Mouse (Mus musculus): ENCODE measurements around the gene Lrrc75a.

Lrrc75a gene

DNA sequence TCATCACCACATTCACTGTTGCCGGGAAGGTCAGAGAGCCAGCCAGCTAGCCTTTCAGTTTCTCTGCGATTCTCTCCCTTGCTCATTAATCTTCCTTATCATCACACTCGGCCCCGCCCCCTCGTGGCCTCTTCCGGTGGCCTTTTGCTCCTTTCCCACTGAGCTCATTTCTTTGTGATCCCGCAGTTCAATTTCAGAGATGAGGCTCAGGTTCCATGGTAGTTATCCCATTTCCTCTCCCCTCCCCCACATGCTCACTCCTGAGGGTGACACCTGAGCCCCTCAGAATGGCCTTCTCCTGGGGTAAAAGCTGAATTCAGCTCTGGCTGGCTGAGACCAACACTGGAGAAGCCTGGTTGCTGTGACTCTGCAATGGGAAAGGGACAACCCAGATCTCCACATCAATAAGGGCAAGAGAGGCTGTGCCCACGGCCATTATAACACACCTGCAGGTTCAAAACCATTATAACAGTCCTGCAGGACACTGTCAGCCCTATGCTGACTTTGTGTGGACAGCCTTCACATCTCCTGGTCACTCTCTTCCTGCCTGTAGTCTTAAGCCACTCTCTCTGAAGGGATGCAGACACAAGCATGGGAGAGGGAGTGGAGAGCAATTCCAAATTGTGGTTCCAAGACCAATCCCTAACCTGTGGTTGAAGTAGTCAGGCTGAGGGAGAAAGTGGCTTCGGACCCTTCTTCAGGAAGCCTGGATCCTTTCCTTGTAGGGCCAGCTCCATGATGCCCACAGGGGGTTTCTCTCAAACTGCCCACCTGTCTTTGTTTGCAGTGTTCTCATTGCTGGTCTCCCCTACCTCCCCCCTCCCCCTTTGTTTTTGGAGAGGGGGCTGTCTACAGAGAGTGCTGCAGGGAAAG, 18.7 kb downstream of the Lrrc75a start:
- in situ Hi-C loops (cut with MboI; ENCODE audit: low pct_unique_long_range_greater_than_20kb in 1 of 2, low sequenced_read_pairs in 2 of 2, unreplicated experiment in 1 of 2) = no loop called here

DNA sequence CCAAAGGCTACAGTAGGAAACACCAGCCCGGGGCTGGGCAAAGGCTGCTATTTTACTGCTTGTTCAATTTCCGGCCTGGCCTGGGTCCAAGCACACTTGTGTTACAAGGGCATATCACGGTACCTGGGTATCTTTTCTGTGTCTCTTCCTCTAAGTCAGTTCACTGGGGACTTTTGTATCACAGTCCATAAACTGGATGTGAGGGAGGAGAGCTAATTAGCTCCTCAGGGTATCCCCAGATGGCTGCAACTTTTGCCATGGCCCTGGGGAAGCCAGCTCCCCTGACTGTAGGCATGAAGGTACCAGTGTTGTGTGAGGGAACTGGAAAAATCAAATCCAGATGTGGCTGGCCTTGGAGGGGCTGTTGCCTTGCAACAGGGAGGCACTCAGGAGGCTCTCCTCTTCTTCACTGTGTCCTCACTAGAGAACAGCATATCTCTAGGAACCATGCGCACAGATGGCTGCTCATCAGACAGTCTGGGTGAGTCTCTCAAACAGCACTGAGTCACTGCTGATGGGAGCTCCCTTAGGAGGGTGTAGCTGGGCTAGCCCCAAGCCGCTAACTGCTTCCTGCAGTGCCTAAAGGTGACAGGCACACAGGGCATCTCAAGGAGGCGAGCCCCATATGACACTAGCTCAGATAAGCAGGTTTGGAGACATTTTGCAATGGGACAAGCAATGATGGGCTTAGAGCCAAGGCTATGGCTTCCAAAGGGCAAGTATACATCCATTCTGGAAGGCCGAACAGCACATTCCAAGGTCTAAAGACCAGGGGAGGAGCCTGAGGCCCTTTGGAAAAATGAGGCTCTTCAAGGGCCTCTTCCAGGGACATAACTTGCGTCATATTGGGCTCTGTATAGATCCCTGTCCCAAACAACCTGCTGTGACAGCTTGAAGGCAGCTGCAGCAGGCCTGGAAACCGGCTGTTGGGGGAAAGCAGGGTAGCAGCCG, 23.7 kb downstream of the Lrrc75a start:
- in situ Hi-C loops (cut with MboI; ENCODE audit: low pct_unique_long_range_greater_than_20kb in 1 of 2, low sequenced_read_pairs in 2 of 2, unreplicated experiment in 1 of 2) = no loop called here

DNA sequence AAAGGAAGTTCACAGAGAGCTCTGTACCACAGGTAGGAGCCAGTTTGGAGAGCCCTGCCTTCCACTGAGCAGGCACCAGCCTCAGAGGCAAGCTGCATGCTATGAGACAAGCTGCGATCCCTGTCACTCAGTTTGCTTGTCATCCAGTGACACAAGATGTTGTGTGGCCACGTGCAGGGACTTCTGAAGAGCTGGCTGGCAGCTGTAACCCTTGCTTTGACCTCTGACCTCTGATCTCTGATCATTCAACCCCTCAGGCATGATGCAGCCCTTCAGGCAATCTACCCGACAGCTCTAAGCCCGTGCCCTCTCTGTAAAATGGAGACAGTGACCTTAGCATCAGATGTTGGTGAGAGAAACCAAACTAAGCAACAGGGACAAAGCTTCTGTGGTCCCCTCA, 25.5 kb downstream of the Lrrc75a start:
- in situ Hi-C loops (cut with MboI; ENCODE audit: low pct_unique_long_range_greater_than_20kb in 1 of 2, low sequenced_read_pairs in 2 of 2, unreplicated experiment in 1 of 2) = no loop called here

DNA sequence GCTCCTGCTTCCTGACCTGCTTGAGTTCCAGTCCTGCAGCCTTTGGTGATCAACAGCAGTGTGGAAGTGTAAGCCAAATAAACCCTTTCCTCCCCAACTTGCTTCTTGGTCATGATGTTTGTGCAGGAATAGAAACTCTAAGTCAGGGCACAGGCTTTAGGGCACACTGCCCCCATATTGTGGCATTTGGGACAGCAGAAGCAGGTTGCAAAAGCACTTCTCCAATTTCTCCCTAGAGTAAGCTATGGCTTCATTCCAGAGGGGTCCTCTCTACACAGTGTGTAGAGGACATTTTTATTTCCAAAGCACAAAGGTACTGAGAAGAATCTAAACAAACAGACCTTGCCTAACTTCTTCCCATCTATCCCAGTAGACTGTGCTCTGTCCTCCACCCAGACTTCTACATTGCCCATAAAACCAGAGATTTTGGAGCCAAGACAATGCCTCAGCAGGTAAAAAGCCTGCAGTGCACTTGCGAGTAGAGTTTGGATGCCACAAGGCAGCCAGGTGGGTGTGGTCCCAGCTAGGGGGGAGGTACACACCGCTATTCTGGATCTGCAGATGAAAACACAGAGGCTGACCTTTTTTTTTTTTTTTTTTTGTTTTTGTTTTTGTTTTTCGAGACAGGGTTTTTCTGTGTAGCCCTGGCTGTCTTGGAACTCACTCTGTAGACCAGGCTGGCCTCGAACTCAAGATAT, 26.6 kb downstream of the Lrrc75a start:
- in situ Hi-C loops (cut with MboI; ENCODE audit: low pct_unique_long_range_greater_than_20kb in 1 of 2, low sequenced_read_pairs in 2 of 2, unreplicated experiment in 1 of 2) = no loop called here

DNA sequence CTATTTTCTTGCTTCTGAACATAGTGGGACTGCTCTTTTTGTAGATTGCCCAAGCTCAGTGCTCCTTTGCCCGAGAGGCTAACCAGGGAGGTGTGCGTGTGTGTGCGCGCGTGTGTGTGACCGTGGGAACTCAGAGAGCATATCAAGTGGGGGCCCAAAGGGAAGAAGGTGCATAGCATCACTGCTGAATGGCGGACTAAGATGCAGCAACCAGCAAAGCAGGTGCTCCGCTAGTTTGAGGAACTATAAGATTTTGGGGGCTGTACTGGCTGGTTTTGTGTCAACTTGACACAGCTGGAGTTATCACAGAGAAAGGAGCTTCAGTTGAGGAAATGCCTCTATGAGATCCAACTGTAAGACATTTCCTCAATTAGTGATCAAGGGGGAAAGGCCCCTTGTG, 27.2 kb downstream of the Lrrc75a start:
- in situ Hi-C loops (cut with MboI; ENCODE audit: low pct_unique_long_range_greater_than_20kb in 1 of 2, low sequenced_read_pairs in 2 of 2, unreplicated experiment in 1 of 2) = no loop called here

DNA sequence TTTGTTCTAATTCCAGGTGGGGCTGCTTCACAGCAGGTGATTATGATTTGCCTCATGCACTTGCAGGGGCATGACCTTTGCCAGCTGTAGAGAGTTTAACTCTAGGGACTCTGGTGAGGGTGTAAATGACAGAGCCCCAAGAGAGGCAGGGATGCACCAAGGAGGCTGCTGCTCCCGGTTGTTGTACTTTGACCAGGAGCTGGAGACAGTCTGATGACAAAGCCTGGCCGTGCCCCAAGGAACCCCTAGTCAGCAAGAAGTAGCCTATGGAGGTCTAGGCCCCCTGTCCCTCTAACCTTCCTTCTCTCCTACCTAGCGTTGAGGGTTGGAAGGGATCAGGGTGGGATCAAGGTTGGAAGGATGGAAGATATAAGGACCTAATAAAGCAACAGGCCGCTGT, 32.9 kb downstream of the Lrrc75a start:
- in situ Hi-C loops (cut with MboI; ENCODE audit: low pct_unique_long_range_greater_than_20kb in 1 of 2, low sequenced_read_pairs in 2 of 2, unreplicated experiment in 1 of 2) = no loop called here

DNA sequence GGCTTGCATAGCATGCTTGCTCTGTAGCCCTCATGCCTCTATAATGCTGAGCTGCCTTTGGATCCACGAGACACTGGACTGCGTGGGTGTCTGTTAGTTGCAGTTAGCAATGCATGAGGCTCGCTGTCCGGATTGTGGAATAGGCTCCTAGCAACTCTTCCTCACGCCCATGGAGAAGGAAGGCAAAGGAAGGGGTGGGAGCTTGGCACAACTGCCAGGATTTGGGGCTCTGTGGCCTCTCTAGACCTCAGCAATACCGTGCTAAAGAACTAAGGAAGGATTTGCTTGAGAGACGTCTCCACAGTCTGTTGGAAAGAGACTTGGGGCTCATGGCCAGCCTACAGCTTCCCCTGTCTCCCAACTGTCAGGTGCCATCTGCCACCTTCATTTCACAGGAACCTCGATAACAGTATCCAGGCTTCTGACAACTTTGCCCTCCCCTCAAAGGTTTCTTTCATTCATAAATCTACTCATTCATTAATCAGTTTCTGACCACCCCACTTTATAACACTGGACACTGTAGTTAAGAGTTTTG, 33.4 kb downstream of the Lrrc75a start:
- in situ Hi-C loops (cut with MboI; ENCODE audit: low pct_unique_long_range_greater_than_20kb in 1 of 2, low sequenced_read_pairs in 2 of 2, unreplicated experiment in 1 of 2) = loop anchor here (5.0 kb wide), 2 partner anchors 32 to 62 kb away; partner anchors contain the start of genes Lrrc75a (in 2 of the 2) and Mmgt2 (in 2 of the 2)

DNA sequence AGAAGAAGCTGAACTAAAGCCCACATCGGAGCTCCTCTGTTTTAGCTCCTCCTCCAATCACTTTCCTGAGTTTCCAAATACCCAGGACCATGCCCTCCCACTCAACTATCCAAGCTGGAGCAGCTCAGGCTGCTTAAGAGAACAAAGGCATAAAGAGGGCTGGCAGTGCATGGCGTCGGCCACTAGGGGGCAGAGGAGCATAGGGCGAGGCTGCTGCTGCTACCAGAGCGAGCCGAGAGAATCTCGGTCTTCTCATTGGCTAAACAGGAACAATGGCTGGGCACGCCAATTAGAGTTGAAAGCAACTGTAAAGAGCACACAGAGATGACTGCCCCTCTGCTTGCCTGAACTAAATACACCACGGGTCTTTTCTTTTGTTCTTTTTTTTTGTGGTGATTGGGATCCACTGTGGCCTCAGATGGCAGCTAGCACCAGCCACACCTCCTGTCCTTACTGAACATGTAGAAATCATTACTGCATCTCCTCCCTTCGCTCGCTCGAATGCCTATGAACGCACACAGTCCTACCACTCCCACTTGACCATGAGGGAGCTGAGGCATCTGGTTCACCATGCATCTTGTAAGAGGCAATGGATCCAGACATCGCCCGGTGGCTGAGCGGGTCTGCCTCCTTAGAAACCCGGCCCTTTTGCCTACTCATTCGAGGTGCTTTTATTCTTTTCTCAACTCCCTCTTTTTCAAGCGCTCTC, 34.5 kb downstream of the Lrrc75a start:
- in situ Hi-C loops (cut with MboI; ENCODE audit: low pct_unique_long_range_greater_than_20kb in 1 of 2, low sequenced_read_pairs in 2 of 2, unreplicated experiment in 1 of 2) = loop anchor here (5.0 kb wide), 2 partner anchors 33 to 63 kb away; partner anchors contain the start of genes Lrrc75a (in 2 of the 2) and Mmgt2 (in 2 of the 2)

DNA sequence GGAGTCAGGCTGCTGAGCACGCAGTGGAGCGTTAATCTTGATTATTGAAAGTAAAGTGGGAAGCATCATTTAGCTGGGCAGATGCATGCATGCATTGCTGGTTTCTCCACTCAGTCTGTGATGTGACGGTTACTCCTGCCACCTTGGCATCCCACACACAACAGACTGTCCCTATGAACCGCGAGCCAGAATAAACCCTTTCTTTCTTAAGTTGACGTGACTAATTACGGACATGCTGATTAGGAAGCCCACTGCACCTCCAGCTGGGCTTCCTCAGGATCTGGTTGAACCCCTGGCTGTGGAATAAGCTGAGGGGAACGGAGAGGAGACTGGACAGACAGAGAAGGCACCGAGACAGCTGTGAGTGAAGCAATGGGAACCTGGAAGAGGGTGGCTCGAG, 35.7 kb downstream of the Lrrc75a start:
- in situ Hi-C loops (cut with MboI; ENCODE audit: low pct_unique_long_range_greater_than_20kb in 1 of 2, low sequenced_read_pairs in 2 of 2, unreplicated experiment in 1 of 2) = loop anchor here (5.0 kb wide), 2 partner anchors 35 to 65 kb away; partner anchors contain the start of genes Lrrc75a (in 2 of the 2) and Mmgt2 (in 2 of the 2)

DNA sequence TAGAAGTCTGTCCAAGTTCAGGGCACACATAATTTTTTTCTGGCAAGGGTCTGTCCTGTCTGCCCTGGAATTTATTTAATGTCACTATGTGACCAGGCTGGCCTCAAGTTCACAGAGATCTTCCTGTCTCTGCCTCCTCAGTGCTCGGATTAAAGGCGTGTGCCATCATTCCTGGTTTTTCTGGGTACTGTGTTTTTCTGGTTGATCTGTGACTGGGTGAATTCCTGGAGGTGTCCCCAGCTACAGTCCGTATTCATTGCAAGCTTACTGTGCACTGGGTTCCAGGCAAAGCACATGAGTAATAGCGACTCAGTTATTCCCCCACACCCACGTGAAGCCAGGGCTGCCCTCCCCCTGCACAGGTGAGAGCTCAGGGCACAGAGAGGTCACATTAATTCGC, 38.0 kb downstream of the Lrrc75a start:
- in situ Hi-C loops (cut with MboI; ENCODE audit: low pct_unique_long_range_greater_than_20kb in 1 of 2, low sequenced_read_pairs in 2 of 2, unreplicated experiment in 1 of 2) = loop anchor here (5.0 kb wide), 2 partner anchors 37 to 67 kb away; partner anchors contain the start of genes Lrrc75a (in 2 of the 2) and Mmgt2 (in 2 of the 2)

DNA sequence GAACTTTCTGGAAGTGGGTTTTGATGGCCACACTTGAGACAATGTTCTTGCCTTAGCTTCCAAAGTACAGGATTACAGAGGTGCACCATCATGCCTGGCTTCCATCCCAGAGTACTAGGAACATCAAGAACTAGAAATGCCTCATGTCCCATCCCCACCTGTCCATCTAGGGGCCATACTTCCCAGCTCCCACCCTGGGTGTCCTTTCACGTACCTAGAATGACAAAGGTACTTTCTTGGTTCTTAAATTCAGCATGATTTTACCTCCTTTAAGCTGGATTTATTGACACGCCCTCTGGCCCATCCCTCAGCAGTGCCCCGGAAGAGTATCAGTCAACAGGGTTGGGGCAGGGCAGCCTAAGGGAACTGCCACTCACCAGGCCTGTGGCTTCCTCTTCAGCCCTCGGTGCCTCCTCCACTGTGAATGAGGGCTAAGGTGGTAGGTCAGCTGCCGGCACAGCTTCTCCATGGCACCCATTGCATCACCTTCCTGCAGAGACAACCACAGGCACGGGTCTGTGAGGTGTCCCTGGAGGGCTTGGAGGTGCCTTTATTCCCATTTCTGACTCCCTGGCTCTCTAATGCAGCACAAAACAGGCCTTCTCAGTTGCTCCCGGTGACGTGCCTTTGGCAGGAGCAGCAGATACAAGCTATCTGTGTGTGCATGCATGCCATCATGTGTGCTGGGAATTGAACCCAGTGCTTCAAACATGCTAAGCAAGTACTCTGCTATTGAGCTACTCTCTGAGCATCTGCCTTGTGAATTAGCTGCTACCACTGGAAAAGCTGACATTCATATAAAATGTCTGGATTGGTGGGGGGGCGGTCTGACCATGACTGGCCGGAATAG, 39.3 kb downstream of the Lrrc75a start:
- in situ Hi-C loops (cut with MboI; ENCODE audit: low pct_unique_long_range_greater_than_20kb in 1 of 2, low sequenced_read_pairs in 2 of 2, unreplicated experiment in 1 of 2) = no loop called here

DNA sequence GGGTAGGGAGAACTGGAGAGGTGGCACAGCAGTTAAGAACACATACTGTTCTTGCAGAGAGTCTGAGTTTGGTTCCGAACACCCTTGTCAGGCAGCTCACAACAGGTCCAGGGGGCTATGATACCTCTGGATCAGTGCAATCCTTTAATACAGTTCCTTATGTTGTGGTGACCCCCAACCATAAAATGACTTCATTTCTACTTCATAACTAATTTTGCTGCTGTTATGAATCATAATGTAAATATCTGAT, 40.4 kb downstream of the Lrrc75a start:
- in situ Hi-C loops (cut with MboI; ENCODE audit: low pct_unique_long_range_greater_than_20kb in 1 of 2, low sequenced_read_pairs in 2 of 2, unreplicated experiment in 1 of 2) = no loop called here

DNA sequence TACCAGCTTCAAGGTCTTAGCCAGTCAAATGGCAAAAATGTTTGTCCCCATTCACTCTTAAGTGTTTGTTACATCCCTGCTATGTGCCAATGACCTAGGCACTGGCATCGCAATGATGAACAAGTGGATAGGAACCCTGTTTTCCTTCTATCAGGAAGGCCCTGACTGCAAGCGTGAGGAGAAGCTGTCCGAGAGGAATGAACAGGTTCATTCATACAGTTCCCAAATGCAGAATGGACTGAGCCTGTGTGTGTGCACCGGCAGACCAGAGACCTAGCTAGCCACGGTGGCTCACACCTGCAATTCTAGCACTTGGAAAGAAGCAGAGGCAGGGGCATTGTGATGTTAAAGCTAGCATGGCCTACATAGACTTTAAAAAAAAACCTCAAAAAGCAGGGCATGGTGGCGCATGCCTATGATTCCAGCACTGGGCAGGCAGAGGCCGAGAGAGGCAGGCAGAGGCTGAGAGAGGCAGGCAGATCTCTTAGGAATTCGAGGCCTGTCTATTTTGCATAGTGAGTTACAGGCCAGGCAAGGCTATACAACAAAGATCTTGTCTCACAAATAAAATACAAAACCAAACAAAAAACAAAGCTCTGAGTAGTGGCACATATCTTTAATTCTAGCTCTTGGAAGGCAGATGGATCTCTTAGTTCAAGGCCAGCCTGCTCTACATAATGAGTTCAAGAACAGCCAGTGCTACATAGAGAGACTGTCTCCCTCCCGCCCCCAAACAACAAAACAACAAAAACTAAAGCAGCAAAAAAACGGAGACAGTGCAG, 41.0 kb downstream of the Lrrc75a start:
- in situ Hi-C loops (cut with MboI; ENCODE audit: low pct_unique_long_range_greater_than_20kb in 1 of 2, low sequenced_read_pairs in 2 of 2, unreplicated experiment in 1 of 2) = no loop called here

DNA sequence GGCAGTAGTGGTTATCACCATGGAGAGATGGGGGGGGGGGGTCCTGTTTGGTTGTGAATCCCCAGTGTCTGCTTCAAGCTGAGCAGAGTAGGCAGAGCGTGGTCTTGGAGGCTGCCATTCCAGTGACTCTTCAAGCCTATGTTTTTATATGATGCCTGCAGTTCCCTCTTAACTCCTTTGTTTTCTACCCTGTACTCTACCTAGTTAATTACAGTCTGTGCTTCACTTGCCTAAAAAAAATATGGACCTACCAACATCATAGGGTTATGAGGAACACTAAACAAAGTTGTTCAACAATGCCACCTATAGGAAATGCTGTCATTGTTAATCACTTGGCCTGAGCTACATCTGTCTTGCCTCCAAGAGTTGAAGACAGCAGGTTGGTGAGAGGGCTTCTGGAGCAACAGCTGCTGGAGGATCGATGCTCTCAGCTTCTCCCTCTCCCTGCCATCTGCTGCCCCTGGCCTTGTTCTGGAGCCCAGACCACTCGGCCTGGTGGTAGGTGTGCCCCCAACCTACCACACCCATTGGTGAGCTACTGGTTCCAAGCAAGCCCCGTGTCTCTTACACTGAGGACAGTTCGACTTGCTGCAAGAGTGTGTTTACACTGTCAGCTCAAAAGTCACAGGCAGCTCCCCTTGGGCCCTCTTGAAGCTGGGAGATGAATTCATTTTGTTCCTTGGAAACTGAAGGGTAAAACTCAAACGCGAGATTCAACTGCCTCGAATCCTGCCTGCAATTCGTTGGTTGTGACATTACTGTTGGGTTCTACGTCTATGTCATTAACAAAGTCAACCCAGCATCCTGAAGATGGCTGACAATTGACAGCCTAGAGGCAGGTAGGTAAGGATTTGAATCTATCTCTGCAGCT, 41.8 kb downstream of the Lrrc75a start:
- in situ Hi-C loops (cut with MboI; ENCODE audit: low pct_unique_long_range_greater_than_20kb in 1 of 2, low sequenced_read_pairs in 2 of 2, unreplicated experiment in 1 of 2) = no loop called here

DNA sequence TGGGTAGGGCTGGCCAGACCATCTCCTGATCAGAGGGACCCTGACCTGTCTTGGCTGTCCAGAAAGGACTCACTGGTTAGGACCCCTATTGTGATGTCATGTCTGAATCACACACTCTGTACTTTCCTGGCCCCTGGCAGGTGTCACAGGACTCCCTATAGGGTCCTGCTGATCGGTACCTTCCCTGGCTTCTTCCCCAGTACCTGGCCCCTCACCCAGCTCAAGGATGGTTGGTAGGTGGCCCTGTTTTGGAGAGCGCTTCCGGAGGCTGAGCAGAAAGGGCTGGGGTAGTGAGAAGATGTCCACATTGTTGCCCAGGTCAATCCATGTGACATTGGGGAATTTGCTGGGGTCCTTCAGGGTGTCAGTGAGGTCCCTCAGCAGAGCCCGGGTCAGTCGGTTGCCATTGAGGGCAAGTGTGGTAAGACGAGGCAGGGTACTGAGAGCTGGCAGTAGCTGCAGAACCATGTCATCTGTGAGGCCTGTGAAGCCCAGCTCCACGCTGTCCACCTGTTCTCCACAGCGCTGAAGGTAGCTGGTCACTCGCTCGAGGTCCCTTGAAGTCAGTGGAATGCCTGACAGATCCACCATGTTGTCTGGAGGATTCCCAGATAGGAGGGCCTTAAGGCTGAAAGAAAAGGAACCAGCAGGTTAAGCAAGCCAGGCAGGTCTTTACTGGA, 42.6 kb downstream of the Lrrc75a start:
- in situ Hi-C loops (cut with MboI; ENCODE audit: low pct_unique_long_range_greater_than_20kb in 1 of 2, low sequenced_read_pairs in 2 of 2, unreplicated experiment in 1 of 2) = no loop called here

All from mouse embryonic stem cell (cell line).